Mouse (Mus musculus) gastrocnemius, postnatal 10 days (tissue): Measurements from ENCODE around the gene Pah. TPM values are rescaled to one million over a fixed set of nuclear protein-coding genes. Genes with fewer than 3 reads are reported as not detected.

ENCODE experiments used
- DNase-seq: peaks from one replicate; pipeline ENCODE4 v3.0.0; 2021; ENCODE audit warnings: mixed read lengths
- long read RNA-seq, 2 experiments: library from polyadenylated mRNA; stranded (forward); transcript quantifications; one replicate each; pipeline ENCODE4 v2.0.0; 2021
- total RNA-seq, 2 experiments: library from RNA; stranded (reverse); gene quantifications; 2 replicates each; pipeline ENCODE4 v1.2.3; 2021

Gene Pah
- total RNA-seq, result under 1 TPM in 1 of 2 experiments, not detected in 1; 0.14 TPM
- long read RNA-seq, experiment 1, result 0 reads
- long read RNA-seq, experiment 2, result 0 reads

GRCm38 (mm10) chr10:87521646-87522045 is at the start of gene Pah:
TSS of gene Pah (plus strand) at chr10:87521795.
- DNase-seq, result no peak

- no peak for DNase-seq
These were observed 48.0 kb upstream of the Pah start for GRCm38 (mm10) chr10:87473475-87474131.

GRCm38 (mm10) chr10:87474971-87475370 is 46.6 kb upstream of the Pah start:
- DNase-seq, result no peak

DNA sequence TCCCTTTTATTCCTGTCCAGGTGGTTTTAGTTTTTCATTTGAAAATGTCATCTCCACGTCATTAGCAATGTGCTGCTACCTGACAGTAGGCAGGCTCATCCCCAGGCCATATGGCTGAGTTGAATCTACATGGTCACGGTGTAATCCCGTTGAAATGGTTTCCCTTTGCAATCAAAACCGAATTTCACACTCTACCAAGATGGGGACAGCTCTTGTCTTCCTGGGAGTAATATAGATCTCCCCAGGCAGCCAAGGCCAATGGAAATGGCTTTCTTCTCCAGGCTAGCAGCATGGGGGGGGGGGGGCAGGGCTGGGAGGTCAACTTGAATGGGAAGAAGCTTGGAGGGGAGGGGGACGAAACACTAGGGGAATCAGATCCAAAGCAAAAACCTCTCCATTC is 43.7 kb upstream of the Pah start:
- DNase-seq, result no peak

- DNase-seq, result no peak
These were observed 36.5 kb upstream of the Pah start for GRCm38 (mm10) chr10:87484831-87485720.

- no peak for DNase-seq
These were observed 35.6 kb upstream of the Pah start for GRCm38 (mm10) chr10:87485721-87486620.

DNA sequence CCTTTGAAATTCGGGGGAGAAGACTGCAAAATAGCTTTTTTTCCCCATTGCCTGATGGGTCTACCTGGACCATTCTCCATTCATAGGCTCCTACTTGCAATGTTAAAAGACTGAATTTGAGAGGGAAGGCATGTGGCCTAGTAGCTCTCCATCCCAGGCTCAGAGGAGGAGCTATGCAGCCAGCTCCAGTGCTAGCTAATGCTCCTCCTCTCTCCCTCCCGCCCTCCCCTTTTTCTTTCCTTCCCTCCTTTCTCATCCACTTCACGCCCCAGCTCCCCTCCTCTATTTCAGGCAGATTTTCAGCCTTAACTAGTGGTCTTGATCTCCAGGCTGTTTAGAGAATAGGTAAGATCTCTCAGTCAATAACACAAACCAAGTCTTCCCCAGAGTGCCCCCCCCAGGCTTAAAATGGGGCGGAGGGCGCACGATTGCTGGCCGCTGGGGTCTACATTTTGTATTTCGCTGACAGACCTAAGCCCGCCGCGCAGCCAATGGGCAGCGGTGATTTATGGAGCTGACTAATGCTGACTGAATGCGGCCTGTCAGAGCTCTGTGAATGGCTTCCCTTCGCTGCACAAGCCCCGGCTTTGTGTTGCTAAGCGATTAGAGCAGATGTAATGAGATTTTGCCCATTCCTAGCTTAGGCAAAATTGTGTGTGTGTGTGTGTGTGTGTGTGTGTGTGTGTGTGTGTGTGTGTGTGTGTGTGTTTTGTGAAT is 33.0 kb upstream of the Pah start:
- DNase-seq, result no peak

- DNase-seq, result no peak
These were observed 32.2 kb upstream of the Pah start for GRCm38 (mm10) chr10:87489246-87490009.

DNA sequence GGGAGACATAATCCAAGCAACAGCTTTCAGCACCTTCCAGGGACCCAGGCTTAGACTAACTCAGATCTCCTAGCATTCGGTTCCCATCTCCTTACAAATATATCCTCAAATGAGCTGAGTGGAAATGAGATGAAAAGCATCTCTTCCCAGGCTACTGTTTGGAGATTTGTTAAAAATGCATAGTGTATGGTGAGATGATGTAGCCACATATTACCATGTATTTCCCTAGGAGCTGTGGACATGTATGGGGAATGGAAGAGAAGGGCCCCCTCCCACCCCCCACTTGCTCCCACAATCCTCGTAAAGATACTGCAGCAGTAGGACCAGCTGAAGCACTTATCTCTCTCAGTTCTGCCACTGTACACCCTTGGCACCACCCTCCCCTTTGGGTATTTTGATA is 31.3 kb upstream of the Pah start:
- DNase-seq, result no peak

DNA sequence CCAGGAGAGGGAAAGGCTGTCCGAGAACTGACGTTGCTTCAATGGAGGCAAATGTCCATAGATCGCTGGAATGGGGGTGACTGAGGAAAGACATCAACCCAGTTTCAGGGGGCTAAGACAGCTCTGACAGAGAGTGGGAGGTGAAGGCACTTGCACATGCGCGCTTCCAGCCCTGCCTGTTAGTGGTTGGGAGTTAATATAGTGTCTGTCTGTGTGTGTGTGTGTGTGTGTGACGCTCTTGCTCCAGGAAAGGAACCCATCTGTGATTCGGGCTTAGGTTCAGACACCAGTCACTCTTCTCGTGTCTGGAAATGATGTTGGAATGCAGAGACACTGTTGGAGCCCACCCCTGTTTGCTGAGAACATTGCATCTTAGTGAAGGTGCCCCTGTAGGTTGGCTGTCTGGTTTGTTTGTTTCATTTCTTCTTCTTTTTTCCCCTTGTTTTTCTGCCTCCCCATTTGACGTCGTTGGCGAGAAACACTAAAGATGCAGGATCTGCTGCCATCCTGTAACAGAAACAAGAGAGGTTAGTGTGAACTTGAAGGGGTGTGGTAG is 30.0 kb upstream of the Pah start:
- no peak for DNase-seq

GRCm38 (mm10) chr10:87492332-87492660 is 29.3 kb upstream of the Pah start:
- no peak for DNase-seq

DNA sequence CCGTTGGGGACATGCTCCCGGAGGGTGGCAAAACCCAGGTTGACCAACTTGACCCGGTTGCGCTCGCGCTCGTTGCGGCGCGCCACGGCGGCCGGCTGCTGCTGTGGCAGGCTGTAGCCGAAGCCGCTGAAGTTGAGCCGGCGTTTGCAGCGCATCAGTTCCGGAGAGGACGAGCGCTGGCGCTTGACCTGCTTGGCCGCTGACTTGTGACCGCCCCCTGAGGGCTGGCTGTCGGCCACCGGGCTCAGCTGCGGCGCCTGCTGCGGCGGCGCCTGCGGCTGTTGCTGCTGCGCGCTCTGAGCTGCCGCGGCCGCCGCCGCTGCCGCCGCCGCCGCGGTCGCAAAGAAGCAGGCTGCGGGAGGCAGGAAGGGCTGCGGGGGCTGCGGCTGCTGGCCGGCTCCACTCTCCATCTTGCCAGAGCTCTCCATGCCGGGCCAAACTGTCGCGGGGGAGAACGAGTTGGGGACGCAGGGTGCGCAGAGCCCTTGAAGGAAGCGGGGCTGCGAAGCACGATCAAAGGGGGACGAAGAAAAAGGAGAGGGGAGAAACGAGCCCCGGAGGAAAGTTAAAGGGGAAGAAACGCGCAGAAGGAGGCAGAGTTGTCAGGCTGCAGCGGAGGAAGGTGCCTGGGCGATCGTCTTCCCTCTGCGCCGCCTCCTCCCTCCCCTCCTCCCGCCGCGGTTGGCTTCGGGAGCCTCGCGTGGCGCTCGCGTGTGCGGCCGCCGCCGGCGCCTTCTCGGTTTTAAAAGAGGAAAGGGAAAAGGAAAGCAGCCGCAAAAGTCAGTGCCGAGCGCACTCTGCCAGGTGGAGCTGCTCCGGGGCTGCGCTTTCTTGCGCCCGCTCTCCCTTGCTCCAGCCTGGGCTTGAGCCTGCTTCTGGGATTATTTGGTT is 28.7 kb upstream of the Pah start:
- peak; percentile 71 for DNase-seq

- no peak for DNase-seq
These were observed 28.0 kb upstream of the Pah start, which contains the start of gene Ascl1 for GRCm38 (mm10) chr10:87493576-87493975. TSS of gene Ascl1 (minus strand) at chr10:87493660.

DNA sequence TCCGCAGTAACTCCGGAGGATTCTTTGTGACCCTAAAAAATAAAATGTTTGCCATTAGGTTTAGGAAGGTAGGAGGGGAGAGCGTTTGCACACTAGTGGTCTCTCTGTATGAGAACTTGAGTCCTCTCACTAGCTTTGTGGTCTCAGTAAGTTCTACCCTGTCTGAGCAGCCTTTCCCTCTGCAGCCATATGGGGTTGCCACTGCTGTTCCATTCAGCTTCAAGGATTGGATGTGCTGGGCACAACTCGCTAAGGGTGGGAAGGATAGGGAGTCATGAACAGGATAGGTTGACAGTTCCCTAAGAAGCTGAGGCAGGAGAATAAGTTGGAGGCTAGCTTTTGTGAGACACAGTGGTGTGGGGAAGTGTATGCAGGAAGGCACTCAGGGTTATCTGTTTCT is 27.4 kb upstream of the Pah start:
- DNase-seq, result no peak

- peak; percentile 47 for DNase-seq
These were observed 27.0 kb upstream of the Pah start for GRCm38 (mm10) chr10:87494596-87494995.

DNA sequence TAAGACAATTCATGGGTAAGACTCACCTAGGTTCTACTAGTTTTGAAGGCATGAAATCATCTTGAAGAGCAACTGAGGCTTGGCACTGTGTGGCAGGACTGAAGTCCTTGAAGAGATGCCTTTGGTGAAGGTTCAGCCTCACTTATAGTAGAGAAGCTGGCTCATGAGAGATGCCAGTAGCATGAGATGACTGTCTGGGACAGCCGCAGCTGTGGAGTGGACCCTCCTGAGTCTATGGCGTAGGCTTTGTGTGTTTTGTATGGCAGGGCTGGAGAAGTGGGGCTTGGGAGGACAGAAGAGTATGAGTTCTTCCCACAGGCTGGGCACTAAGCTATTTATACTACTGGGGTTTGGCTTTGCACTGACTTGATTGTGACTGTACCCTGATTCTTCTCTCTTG is 24.5 kb upstream of the Pah start:
- DNase-seq, result no peak

- no peak for DNase-seq
These were observed 20.5 kb upstream of the Pah start for GRCm38 (mm10) chr10:87500926-87501658.

- no peak for DNase-seq
These were observed 19.9 kb upstream of the Pah start for GRCm38 (mm10) chr10:87501659-87502042.

- no peak for DNase-seq
These were observed 19.3 kb upstream of the Pah start for GRCm38 (mm10) chr10:87502283-87502682.
